Mouse (Mus musculus): ENCODE measurements around the gene Vdac1.

Gene Vdac1

DNA sequence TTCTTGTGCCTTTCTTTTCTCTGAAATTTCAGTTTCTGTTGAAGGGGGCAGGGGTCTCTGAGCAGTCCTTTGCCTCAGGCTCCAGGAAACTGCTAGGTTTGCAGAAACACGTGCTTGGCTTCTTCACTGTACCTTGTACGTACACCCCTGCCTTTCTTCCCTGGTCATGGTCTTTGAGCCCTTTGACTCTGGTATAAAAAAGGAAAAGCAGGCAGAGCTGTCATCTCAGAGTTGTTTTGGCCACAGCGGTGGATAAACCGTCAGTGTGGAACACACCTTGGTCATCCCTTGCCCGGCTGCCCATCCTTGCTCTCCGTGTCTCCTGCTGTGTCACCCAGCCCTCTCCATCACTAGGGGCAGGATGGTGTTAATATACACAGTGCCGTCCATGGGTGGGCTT lies 59.2 kb downstream of the Vdac1 start:
- no peak for DNase-seq (ENCODE audit: low read depth, low spot score)

GRCm38 (mm10) chr11:52420296-52421052 lies 59.8 kb downstream of the Vdac1 start:
- DNase-seq (ENCODE audit: low read depth, low spot score): no peak

- peak; percentile 69 for DNase-seq (ENCODE audit: low read depth, low spot score)
These were observed 60.6 kb downstream of the Vdac1 start for GRCm38 (mm10) chr11:52421053-52421778.

- no peak for DNase-seq (ENCODE audit: low read depth, low spot score)
These were observed 68.8 kb downstream of the Vdac1 start for GRCm38 (mm10) chr11:52429440-52429839.

DNA sequence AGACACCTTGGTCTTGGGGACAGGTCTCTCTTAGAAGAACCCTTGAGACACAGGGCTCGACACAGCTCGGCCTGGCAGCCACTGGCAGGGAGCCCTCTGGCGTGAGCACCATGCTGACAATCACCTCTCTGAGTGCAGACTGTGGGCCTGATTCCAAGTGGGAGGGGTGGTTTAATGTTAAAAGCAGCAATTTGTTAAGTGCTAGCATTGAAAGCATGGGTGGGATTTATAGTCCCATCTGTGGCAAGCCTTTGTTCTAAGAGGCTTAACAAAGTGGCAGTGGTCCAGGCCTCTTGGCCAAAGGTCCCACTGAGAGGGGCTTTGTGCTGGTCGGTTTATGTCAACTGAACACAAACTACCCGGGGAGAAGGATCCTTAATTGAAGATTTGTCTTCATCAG lies 70.9 kb downstream of the Vdac1 start:
- DNase-seq (ENCODE audit: low read depth, low spot score): no peak

GRCm38 (mm10) chr11:52432148-52432547 lies 71.5 kb downstream of the Vdac1 start:
- no peak for DNase-seq (ENCODE audit: low read depth, low spot score)

DNA sequence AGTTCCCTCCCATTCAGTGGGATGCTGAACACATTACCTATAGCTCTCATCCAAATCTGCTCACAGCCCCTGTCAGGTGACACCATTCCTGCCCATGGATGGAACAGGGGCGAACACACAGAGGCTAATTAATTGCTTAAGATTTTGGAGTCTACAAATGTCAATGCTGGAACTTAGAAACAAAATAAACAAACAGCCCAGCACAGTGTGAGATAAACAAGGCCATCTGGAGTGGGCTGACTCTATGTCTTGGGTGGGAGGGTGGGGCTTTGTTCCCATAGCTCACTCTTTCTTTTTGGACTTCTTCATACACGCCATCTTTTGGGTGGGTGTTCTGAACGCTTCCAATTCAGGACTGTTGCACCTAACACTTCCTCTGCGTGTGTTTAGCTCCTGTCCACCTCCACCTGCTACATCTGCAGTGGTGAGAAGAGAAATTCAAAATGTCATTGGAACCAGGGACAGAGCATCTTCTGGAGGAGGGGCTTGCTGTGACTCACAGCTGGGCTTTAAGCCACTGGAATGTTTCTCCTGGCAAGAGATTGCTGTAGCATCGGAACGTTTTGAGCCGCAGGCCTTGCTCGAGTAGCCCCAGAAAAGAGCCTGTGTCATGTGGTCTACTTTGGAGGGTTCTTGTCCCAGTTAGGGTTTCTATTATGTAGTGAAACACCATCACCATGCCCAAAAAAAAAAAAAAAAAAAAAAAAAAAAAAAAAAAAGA lies 72.6 kb downstream of the Vdac1 start:
- DNase-seq (ENCODE audit: low read depth, low spot score): no peak

- DNase-seq (ENCODE audit: low read depth, low spot score): no peak
These were observed 73.1 kb downstream of the Vdac1 start for GRCm38 (mm10) chr11:52433797-52434195.

DNA sequence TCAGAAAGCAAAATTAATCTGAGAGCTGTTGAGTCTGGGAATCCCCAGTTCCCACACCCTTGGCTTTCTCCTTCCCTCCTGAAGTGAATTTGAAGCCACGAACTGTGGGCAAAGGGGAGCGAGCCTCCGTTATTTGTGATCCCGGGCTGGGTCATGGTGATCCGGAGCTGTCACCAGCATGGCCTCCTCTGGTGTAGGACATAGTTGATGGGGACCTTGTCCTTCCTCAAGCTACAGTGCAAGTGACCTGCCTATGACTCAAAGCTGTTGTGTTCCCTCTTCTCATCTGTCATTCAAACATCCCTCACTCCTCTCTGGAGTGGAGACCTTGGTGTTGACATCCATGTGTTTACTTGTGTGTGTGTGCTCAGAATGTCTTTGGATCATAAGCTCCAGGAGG lies 74.8 kb downstream of the Vdac1 start:
- no peak for DNase-seq (ENCODE audit: low read depth, low spot score)

DNA sequence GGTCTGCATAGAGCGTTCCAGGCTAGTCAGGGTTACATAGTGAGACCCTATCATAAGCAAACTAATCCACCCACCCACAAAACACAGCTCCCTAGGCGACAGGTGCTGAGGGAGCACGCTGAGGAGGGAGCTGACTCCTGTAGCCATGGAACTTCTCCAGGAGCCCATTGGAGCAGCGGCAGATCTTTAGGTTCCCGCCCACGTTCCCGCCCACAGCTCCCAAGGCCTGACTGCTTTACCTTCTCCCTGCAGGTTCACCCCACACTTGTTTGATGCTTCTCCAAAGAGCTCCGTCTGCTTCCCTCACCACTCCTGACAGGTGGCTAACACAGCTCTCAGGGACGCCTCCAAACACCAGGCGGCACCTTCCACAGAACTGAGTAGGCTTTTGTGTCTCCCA lies 76.5 kb downstream of the Vdac1 start:
- DNase-seq (ENCODE audit: low read depth, low spot score): no peak

Data from embryo, embryonic 11.5 days (tissue).